Mouse (Mus musculus) megakaryocyte, embryonic 14.5 days (primary cell): ENCODE results near the gene Gsg1. TPM values are rescaled to one million over a fixed set of nuclear protein-coding genes. Genes with fewer than 3 reads are reported as not detected.

Experiments
- H3K27me3 ChIP-seq: replicated peaks from 2 replicates; pipeline ENCODE3; 2012; ENCODE audit warnings: inconsistent platforms
- H3K36me3 ChIP-seq: replicated peaks from 2 replicates; pipeline ENCODE3; 2012; ENCODE audit warnings: low read length, inconsistent platforms, mixed read lengths
- H3K4me1 ChIP-seq: 2 replicates; pipeline ENCODE4 v1.6.1; 2012; ENCODE audit warnings: inconsistent platforms
- H3K4me3 ChIP-seq: replicated peaks from 2 replicates; pipeline ENCODE3; 2012; ENCODE audit warnings: moderate library complexity, mild to moderate bottlenecking, inconsistent platforms
- H3K9me3 ChIP-seq: 2 replicates; pipeline ENCODE4 v1.6.1; 2012; ENCODE audit warnings: inconsistent platforms
- FLI1 ChIP-seq: IDR thresholded peaks from 2 replicates; pipeline ENCODE4 v1.6.1; 2012; ENCODE audit warnings: low read length, inconsistent platforms, mixed read lengths
- GATA1 ChIP-seq: IDR thresholded peaks from 3 replicates; pipeline ENCODE4 v1.6.1; 2012; ENCODE audit warnings: mixed read lengths, low read length, inconsistent platforms, borderline replicate concordance
- polyA plus RNA-seq: library from polyadenylated mRNA; stranded (reverse); fragments of >175 nt; gene quantifications from 2 replicates; pipeline ENCODE4 v1.2.3, GENCODE M21; 2012; ENCODE audit warnings: low replicate concordance; ENCODE audit not compliant: insufficient read depth

Gene Gsg1
- polyA plus RNA-seq: not detected in 2 replicates

DNA sequence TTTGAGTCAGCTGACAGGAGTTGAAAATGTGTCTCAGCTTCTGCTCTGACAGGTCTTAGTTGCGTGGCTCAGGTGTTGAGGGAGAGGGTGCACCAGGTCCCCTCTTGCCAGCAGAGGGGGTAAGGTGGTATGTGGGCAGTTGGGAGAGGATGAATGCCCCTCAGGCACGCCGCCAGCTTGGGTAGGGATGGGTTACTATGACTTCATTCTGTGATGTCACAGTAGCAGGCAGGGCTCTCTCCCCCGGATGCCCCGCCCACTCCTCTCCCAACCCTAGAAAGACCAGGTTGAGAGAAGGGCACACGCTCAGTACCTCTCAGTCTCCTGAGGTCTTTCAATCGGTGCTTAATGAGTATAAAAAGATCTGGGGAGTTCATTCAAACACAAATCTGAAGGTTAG, at the start of gene Gsg1:
Gene Gsg1, minus strand, starts transcription at position 199 of the 400 bp plus-strand sequence.
- Histone ChIP-seq H3K9me3 (peaks cover 39% of the 10 kb centered on the region), H3K4me1 (peaks cover 14% of the 10 kb centered on the region), H3K36me3 (no peaks in the 10 kb centered on the region), H3K27me3 (peaks cover 36% of the 10 kb centered on the region), H3K4me3 (no peak within 1 kb of the TSS)
- TF ChIP-seq FLI1 (no peak), GATA1 (no peak)

DNA sequence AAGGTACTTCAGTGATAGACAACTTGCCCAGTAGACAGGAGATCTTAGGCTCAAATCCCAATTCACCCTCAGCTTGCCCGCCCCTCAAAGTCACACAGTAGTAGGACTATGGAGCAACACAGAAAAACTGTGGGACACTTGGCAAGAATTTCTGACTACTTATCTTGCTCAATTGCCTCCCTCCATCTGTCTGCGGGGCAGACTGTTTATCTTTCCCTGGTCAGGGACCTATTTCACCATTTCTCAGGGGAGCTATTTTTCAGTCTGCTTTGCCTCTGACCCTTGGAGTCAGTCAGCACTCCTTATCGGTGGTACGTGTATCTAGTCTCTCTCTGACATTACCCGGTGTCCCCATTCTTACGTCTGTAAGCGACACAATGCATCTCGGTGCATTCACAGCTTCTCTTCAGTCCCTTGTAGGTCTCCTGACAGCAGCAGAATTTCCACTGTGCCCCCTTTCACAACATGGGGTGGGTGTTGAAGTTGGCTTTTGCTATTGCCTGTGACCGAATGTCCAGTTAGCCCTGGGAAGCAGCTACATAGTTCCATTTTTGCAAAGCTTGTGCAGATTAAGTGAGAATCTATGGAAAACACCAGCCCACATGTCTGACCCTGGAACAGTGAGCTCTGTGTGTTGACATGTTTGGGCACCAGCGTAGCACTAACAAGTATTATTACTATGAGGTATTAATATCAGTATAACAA, 48.4 kb upstream of the Gsg1 start:
- Histone ChIP-seq H3K4me3 (no peak overlapping the region), H3K27me3 (peaks cover 39% of the 10 kb centered on the region), H3K9me3 (0 out of 2 replicates have a peak, but pooled peaks cover under 1% of the 10 kb centered on the region), H3K4me1 (no peaks in the 10 kb centered on the region), H3K36me3 (no peaks in the 10 kb centered on the region)
- TF ChIP-seq FLI1 (no peak), GATA1 (no peak)

DNA sequence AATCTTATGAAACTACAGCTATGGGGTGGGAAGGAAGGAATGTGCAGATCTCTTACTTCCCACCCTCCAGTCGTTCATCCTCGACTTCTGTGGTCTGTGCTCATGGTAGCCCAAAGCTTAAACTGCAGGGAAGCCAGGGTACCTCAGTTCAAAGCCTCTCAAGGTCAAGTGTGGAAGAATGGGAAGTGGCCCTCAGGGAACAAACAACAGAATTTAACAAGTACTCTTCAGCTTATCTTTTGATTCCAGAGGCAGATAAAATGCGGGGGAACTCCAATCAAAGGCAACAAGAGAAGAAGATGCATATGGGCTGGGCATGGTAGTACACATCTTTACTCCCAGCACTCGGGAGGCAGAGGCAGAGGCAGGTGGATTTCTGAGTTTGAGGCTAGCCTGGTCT, 46.3 kb upstream of the Gsg1 start:
- H3K9me3 ChIP-seq: no peaks in the 10 kb centered on the region
- peaks cover 6% of the 10 kb centered on the region; the same call in 1 of the 2 replicates for H3K4me1 ChIP-seq
- TF ChIP-seq FLI1 (no peak), GATA1 (no peak)
- H3K27me3 ChIP-seq: peaks cover 46% of the 10 kb centered on the region
- no peaks in the 10 kb centered on the region for H3K36me3 ChIP-seq
- no peak overlapping the region for H3K4me3 ChIP-seq

DNA sequence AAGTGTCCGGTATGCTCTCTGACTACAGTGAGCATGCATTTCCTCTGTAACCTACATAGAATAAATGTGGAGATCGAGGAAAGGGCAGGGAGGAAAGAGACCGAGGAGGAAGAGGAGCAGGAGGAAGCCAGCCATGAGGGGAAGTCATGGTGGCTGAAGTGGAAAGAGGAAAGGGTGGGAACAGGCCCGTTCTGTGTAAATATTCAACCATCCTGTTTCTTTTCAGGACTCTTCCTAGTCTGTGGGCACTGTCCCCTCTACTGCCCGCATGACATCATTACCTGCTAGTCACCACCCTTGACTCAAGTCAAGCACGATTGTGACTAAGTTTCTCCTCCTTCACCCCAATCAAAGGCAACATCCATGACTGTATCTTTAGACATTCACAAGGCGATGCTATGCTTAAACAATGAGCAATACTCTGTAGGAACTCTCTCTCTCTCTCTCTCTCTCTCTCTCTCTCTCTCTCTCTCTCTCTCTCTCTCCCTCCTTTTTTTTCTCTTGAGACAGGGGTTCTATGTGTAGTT, 44.9 kb upstream of the Gsg1 start:
- Histone ChIP-seq H3K27me3 (peaks cover 38% of the 10 kb centered on the region), H3K36me3 (no peaks in the 10 kb centered on the region), H3K9me3 (no peaks in the 10 kb centered on the region), H3K4me3 (no peak overlapping the region), H3K4me1 (peaks cover 6% of the 10 kb centered on the region; the same call in 1 of the 2 replicates)
- no peak for TF ChIP-seq GATA1

DNA sequence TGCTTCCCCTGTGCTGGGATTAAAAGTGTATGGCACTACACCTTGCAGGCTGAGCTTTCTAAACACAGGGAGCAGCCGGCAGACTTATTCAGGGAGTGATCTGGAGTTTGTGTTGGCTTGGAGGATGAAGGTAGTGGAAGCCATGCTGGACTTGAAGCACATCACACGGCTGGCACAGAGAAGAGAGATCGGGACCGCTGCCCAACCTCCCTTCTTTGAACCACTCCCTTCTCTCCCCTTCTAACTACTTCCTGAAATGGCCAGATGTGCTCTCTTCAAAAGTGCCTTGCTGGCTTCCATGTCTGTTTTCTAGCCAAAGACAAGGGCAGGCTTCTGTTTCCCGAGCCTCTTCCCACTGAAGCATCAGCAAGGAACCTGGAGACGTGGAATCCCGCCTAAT, 43.4 kb upstream of the Gsg1 start:
- peaks cover 6% of the 10 kb centered on the region; the same call in 1 of the 2 replicates for H3K4me1 ChIP-seq

GRCm38 (mm10) chr6:135296267-135296666, 42.1 kb upstream of the Gsg1 start:
- Histone ChIP-seq H3K27me3 (peaks cover 24% of the 10 kb centered on the region), H3K9me3 (no peaks in the 10 kb centered on the region), H3K36me3 (no peaks in the 10 kb centered on the region), H3K4me3 (peak overlapping the region; percentile 64), H3K4me1 (peaks cover 6% of the 10 kb centered on the region; the same call in 1 of the 2 replicates)
- no peak for TF ChIP-seq FLI1
- TF ChIP-seq GATA1: no peak

More for the DNA sequence above, 43.4 kb upstream of the Gsg1 start:
- TF ChIP-seq FLI1 (no peak), GATA1 (no peak)
- no peak overlapping the region for H3K4me3 ChIP-seq
- peaks cover 34% of the 10 kb centered on the region for H3K27me3 ChIP-seq
- H3K36me3 ChIP-seq: no peaks in the 10 kb centered on the region
- H3K9me3 ChIP-seq: no peaks in the 10 kb centered on the region

DNA sequence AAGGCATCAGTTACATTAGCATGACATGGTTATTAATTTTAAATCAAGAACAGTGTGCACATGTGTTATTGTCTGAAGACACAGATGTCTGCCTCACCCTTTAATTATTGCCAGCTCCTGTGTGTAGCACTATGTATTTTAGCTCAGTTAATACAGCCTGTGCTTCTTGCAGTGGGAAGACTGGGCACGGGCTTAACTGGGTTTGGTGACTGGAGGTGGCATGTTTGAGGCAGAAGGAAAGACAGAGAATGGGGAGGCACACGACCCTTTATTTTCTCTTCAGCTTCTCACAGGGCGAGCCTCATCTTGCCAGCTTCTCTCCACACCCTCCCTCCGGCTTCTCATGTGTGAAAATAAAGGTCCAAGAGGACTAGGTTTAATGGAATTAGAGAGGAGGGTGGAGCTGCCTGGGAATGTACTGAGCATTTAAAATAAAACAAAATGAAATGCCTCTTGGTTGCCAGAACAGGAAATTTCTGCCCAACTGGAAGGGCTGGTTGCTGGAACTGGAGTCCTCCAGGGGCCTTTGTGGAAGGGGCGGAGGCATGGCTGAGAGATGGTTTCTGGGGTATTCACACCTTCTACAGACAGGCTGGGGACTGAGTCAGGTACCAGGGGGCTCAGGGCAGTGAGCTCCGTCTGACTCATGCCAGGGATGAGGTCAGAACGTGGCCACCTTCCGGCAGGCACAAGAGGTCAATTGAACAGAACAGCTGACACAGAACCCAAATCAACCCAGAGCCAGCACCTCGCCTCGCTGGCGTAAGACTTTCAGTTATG, 41.1 kb upstream of the Gsg1 start:
- H3K4me1 ChIP-seq: peaks cover 6% of the 10 kb centered on the region; the same call in 1 of the 2 replicates
- H3K4me3 ChIP-seq: no peak overlapping the region
- H3K36me3 ChIP-seq: no peaks in the 10 kb centered on the region
- no peaks in the 10 kb centered on the region for H3K9me3 ChIP-seq
- peaks cover 20% of the 10 kb centered on the region for H3K27me3 ChIP-seq
- no peak for TF ChIP-seq GATA1

DNA sequence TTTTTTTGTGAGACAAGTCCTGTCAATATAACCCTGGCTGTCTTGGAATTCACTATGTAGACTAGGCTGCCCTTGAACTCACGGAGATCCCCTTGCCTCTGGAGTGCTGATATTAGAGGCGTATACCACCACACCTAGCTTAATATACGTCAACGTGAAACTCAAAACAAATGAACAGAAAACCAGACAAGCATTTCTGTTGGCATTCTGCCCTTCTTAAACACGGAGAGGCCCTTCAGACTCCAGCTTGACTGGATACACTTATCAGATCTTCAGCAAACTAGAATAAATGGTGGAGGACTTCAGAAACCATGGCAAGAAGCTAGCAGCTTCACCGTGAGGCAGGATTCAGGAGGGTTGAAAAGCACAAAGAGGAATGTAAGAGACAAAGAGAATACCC, 40.0 kb upstream of the Gsg1 start:
- peaks cover 25% of the 10 kb centered on the region for H3K27me3 ChIP-seq
- no peaks in the 10 kb centered on the region for H3K36me3 ChIP-seq
- no peak for TF ChIP-seq GATA1
- TF ChIP-seq FLI1: no peak

DNA sequence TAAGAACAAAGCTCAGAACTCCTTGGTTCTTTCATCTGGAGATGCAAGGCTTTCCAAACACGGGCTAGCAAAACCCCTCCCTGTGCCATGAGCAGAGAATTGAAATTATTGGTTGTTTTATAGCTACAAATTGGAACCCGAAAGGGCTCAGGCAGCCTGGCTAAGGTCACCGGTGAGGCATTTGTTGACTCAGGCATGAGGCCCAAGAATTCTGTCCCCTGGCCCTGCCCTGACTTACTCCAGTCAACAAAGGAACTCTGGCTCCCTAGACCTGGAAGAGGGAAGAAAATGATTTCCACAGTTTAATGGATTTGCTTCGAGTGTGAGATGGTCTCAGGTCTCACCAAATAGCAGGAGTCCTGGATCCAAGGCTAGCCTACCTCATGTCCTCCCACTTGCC, 38.2 kb upstream of the Gsg1 start:
- no peak overlapping the region for H3K4me3 ChIP-seq
- no peaks in the 10 kb centered on the region for H3K9me3 ChIP-seq
- peaks cover 15% of the 10 kb centered on the region for H3K27me3 ChIP-seq
- no peaks in the 10 kb centered on the region for H3K36me3 ChIP-seq
- no peak for TF ChIP-seq FLI1
- no peak for TF ChIP-seq GATA1
- H3K4me1 ChIP-seq: peaks cover 6% of the 10 kb centered on the region; the same call in 1 of the 2 replicates

More for the DNA sequence above, 40.0 kb upstream of the Gsg1 start:
- Histone ChIP-seq H3K4me1 (peaks cover 6% of the 10 kb centered on the region; the same call in 1 of the 2 replicates), H3K9me3 (no peaks in the 10 kb centered on the region), H3K4me3 (no peak overlapping the region)

DNA sequence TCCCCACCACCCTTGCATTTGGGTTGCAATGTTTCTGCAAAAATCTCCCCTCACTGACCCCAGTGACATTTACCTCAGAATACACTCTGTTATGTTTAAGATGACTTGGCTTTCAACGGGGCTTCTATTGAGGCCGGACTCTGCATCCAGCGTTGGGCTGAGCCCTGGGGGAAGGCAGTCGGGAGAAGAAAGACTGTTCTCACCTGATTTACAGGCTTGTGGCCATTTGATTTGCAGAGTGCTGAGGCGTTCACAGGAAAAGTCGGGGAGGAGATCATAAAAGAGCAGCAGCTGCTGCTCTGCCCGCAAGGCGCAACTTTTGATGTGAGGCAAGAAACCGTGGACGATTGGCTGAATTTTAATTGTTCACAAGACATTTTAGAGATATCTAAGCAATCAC, 25.7 kb upstream of the Gsg1 start:
- Histone ChIP-seq H3K27me3 (peaks cover 21% of the 10 kb centered on the region), H3K4me3 (no peak overlapping the region), H3K36me3 (no peaks in the 10 kb centered on the region), H3K4me1 (no peaks in the 10 kb centered on the region), H3K9me3 (no peaks in the 10 kb centered on the region)
- TF ChIP-seq GATA1: no peak
- no peak for TF ChIP-seq FLI1
